Mouse (Mus musculus) olfactory bulb, adult 2 months (tissue): ENCODE results near the gene Myo18a.

Experiments
- CTCF ChIP-seq: fragments of 200-500 bp; IDR thresholded peaks from 2 replicates; pipeline ENCODE4 v1.5.1; 2012; ENCODE audit warnings: low read depth, mild to moderate bottlenecking, low read length, moderate library complexity; ENCODE audit not compliant: insufficient read depth
- POLR2A ChIP-seq: fragments of 200-500 bp; IDR thresholded peaks from 2 replicates; pipeline ENCODE4 v1.6.1; 2012; ENCODE audit warnings: mild to moderate bottlenecking, low read depth, low read length, moderate library complexity; ENCODE audit not compliant: insufficient read depth

- TF ChIP-seq POLR2A (no peak), CTCF (no peak)
These were observed 90.1 kb downstream of the Myo18a start for GRCm38 (mm10) chr11:77852941-77853668.
